Mouse (Mus musculus): ENCODE data around the gene Usp24.

GRCm38 (mm10) chr4:106462016-106462415, 146.0 kb downstream of the Usp24 start:
- TF ChIP-seq CTCF (IDR thresholded peaks at IDR 0.05) (no peak), POLR2A (IDR thresholded peaks at IDR 0.05; ENCODE audit: insufficient read depth, low read depth, low read length) (no peak), EP300 (IDR thresholded peaks at IDR 0.05; ENCODE audit: insufficient read depth, low read depth, low read length) (no peak)

All from heart, adult 2 months (tissue).